Mouse (Mus musculus): ENCODE results near the gene Mthfd1l.

- TF ChIP-seq POLR2A (IDR thresholded peaks at IDR 0.05; ENCODE audit: low read depth, low read length) (no peak), CTCF (IDR thresholded peaks at IDR 0.05; ENCODE audit: extremely low read depth, insufficient read depth, insufficient read length, insufficient replicate concordance) (no peak)
Observed at GRCm38 (mm10) chr10:3969026-3969425, 3.9 kb upstream of the Mthfd1l start.
